Mouse (Mus musculus) limb, embryonic 14.5 days (tissue): ENCODE data around the gene Csnk1d. TPM values are rescaled to one million over a fixed set of nuclear protein-coding genes. Genes with fewer than 3 reads are reported as not detected.

Source experiments
- ATAC-seq: fragments of 200-750 bp; cut with Nextera tagmentation; 2 replicates; pipeline ENCODE4 v1.8.0; 2017; ENCODE audit warnings: low read depth, moderate number of reproducible peaks, moderate TSS enrichment; ENCODE audit not compliant: low FRiP score
- DNase-seq: peaks from one replicate; pipeline ENCODE4 v3.0.0-alpha.2; 2015; ENCODE audit warnings: low spot score
- H3K27ac ChIP-seq: fragments of 300-500 bp; sonication (generic); replicated peaks from 2 replicates; pipeline ENCODE4 v1.5.1; 2014; ENCODE audit warnings: low read depth, mild to moderate bottlenecking, low read length, moderate library complexity, mixed read lengths
- H3K27me3 ChIP-seq: fragments of 300-500 bp; sonication (generic); 2 replicates; pipeline ENCODE4 v1.6.1; 2014; ENCODE audit warnings: low read length, mixed read lengths; ENCODE audit not compliant: control insufficient read depth, insufficient read depth
- H3K36me3 ChIP-seq: fragments of 300-500 bp; sonication (generic); 2 replicates; pipeline ENCODE4 v1.6.1; 2014; ENCODE audit warnings: mild to moderate bottlenecking, low read length, moderate library complexity, mixed read lengths; ENCODE audit not compliant: control insufficient read depth, insufficient read depth
- H3K4me1 ChIP-seq: fragments of 300-500 bp; sonication (generic); 2 replicates; pipeline ENCODE4 v1.6.1; 2014; ENCODE audit warnings: antibody characterized with exemption, low read length, mixed read lengths; ENCODE audit not compliant: control insufficient read depth, insufficient read depth
- H3K4me2 ChIP-seq: fragments of 300-500 bp; sonication (generic); replicated peaks from 2 replicates; pipeline ENCODE4 v1.6.1; 2014; ENCODE audit warnings: low read depth, mild to moderate bottlenecking, low read length, moderate library complexity; ENCODE audit not compliant: severe bottlenecking
- H3K4me3 ChIP-seq: fragments of 300-500 bp; sonication (generic); replicated peaks from 2 replicates; pipeline ENCODE4 v1.5.1; 2014; ENCODE audit warnings: low read length
- H3K9ac ChIP-seq: fragments of 300-500 bp; sonication (generic); 2 replicates; pipeline ENCODE4 v1.6.1; 2014; ENCODE audit warnings: mild to moderate bottlenecking, low read depth, low read length, moderate library complexity; ENCODE audit not compliant: severe bottlenecking
- H3K9me3 ChIP-seq: fragments of 300-500 bp; sonication (generic); 2 replicates; pipeline ENCODE4 v1.6.1; 2016; ENCODE audit warnings: low read length; ENCODE audit not compliant: control insufficient read depth
- POLR2A ChIP-seq: fragments of 200-500 bp; IDR thresholded peaks from 2 replicates; pipeline ENCODE4 v1.8.0; 2012; ENCODE audit warnings: inconsistent platforms, mild to moderate bottlenecking, moderate library complexity, borderline replicate concordance; ENCODE audit not compliant: insufficient read depth, insufficient read length; ENCODE audit errors: extremely low read depth
- WGBS: fragments of 180-500 bp; shearing (Covaris S2); extraction: QIAGEN DNeasy Blood & Tissue Kit; methylation state at CpG from one replicate; pipeline ENCODE4 v1.1.7; 2014; 5-methylcytosine and 5-hydroxymethylcytosine counted together
- polyA plus RNA-seq, 2 experiments: library from polyadenylated mRNA; depleted of rRNA in 1 of 2; stranded (reverse) in 1 of 2; unstranded in 1 of 2; fragments of >200 nt; fragmentation: Nextera tagmentation in 1 of 2; extraction: Ambion mirVana in 1 of 2; gene quantifications; 2 replicates each; pipeline versions ENCODE4 v1.2.1 to v1.2.3; 2012 to 2014

The Csnk1d gene
- polyA plus RNA-seq, 2 experiments = 65.8 to 140 TPM

DNA sequence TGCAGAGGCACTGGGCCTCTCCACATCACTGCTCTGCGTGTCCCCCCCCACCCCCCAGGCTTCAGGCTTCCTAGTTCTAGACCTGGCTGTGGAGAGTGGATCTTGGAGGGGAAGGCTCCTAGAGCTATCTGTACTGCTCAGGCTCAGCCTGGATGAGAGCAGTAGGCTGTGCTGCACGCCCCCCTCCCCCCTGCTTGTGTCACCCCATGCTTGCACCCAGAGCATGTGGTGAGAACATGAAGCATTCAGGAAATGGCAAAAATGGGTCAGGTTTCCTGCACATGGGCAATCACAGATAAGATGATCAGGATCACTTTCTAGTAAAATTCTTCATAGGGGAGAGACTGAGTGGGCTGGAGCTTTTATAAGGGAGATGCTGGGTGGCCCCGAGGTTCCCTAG lies 31.6 kb downstream of the Csnk1d start:
- H3K4me1 ChIP-seq = no peaks in the 10 kb centered on the region
- no peak overlapping the region for H3K4me2 ChIP-seq
- no peak for TF ChIP-seq POLR2A
- 58% methylated on average over 3 of the region's 3 CpGs for WGBS
- ATAC-seq (no peak), DNase-seq (no peak)
- peaks cover 93% of the 10 kb centered on the region for H3K36me3 ChIP-seq
- no peaks in the 10 kb centered on the region for H3K9me3 ChIP-seq
- no peak overlapping the region for H3K4me3 ChIP-seq
- no peak overlapping the region for H3K27ac ChIP-seq
- H3K9ac ChIP-seq = no peak overlapping the region
- H3K27me3 ChIP-seq = no peaks in the 10 kb centered on the region

DNA sequence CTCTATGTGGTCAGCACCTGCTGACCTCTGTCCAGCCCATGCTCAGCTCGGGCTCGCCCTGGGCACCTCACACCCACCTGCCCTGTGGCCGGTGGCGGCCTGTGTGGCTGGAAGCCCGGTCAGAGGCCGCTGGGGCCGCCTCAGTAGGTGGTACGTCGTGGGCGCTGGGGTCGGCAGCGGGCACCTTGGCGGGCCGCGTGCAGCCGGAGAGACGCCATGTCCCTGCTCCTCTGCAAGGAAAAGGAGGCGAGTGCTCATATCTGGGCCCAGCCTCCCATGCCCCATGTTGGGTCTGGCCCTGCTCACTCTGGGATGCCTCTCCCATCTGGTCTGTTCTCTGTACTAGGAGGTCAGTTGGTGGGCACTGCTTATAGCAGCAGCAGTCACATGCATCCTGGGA lies 32.1 kb downstream of the Csnk1d start:
- ATAC-seq (no peak), DNase-seq (no peak)
- Histone ChIP-seq H3K4me3 (no peak overlapping the region), H3K36me3 (peaks cover 88% of the 10 kb centered on the region), H3K9me3 (no peaks in the 10 kb centered on the region), H3K27ac (no peak overlapping the region), H3K27me3 (no peaks in the 10 kb centered on the region), H3K9ac (no peak overlapping the region), H3K4me1 (no peaks in the 10 kb centered on the region), H3K4me2 (no peak overlapping the region)
- no peak for TF ChIP-seq POLR2A
- 89% methylated on average over 15 of the region's 18 CpGs for WGBS

DNA sequence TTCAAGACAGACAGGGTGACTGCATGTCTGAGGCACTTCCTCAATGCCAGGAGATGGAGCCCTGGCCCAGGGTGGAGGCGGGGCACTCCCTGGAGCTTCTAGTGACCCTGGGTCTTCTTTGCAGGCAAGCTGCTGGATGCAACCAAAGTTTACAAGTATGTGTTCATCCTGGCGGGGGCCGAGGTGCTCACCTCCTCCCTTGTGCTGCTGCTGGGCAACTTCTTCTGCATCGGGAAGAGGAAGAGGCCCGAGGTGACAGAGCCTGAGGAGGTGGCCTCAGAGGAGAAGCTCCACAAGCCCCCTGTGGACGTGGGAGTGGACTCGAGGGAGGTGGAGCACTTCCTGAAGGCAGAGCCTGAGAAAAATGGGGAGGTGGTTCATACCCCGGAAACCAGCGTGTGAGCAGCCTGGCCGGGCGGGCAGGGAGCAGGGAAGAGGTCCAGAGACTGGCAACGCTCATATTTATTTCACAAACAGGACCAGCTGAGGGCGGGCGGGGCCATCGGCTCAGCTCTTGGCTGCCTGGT lies 33.3 kb downstream of the Csnk1d start:
- TF ChIP-seq POLR2A = no peak
- no peak overlapping the region for H3K4me2 ChIP-seq
- no peak overlapping the region for H3K9ac ChIP-seq
- H3K36me3 ChIP-seq = peaks cover 75% of the 10 kb centered on the region
- no peak overlapping the region for H3K4me3 ChIP-seq
- no peak for ATAC-seq
- no peaks in the 10 kb centered on the region for H3K27me3 ChIP-seq
- H3K4me1 ChIP-seq = no peaks in the 10 kb centered on the region
- H3K27ac ChIP-seq = no peak overlapping the region
- no peaks in the 10 kb centered on the region for H3K9me3 ChIP-seq
- no peak for DNase-seq
- 74% methylated on average over 14 of the region's 15 CpGs for WGBS

DNA sequence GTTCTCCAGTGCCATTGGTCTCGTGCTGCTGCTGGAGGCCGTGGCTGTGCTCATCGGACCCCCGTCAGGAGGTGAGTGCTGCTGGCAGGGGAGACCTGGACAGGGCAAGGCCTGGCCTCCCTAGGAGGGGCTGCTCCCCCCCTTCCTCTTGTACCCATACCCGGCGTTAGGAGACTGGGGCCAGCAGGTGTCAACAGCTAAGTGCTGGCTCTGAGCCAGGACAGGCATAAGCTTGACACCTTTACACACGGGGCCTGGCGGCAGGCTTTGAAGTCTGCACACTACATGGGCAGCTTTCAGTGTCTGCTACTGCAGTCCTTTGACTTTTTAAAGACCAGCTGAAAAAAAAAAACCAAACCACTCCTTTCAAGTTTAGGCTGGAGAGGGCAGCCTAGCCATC lies 34.1 kb downstream of the Csnk1d start:
- H3K9me3 ChIP-seq = no peaks in the 10 kb centered on the region
- ATAC-seq (no peak), DNase-seq (no peak)
- no peaks in the 10 kb centered on the region; the same call in 1 of the 2 replicates for H3K4me1 ChIP-seq
- no peak overlapping the region for H3K4me3 ChIP-seq
- H3K27me3 ChIP-seq = no peaks in the 10 kb centered on the region
- H3K4me2 ChIP-seq = no peak overlapping the region
- WGBS = 59% methylated on average over 8 of the region's 8 CpGs
- H3K36me3 ChIP-seq = peaks cover 72% of the 10 kb centered on the region
- H3K9ac ChIP-seq = no peak overlapping the region
- H3K27ac ChIP-seq = no peak overlapping the region
- no peak for TF ChIP-seq POLR2A

DNA sequence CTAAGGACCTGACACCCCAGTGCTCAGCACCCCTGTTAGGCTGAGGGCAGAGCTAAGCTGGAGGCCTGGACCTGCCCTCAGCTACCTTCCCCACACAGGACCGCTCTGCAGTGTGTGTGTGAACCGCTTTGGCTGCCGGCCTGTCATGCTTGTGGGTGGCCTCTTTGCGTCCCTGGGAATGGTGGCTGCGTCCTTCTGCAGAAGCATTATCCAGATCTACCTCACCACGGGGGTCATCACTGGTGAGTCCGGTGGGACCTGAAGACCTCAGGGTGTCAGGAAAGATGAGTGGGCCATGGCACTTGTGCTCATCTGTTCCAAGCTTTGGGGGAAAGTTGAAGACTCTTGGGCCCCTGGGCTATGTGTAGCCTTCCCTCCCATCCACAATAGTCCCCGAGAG lies 35.4 kb downstream of the Csnk1d start:
- Histone ChIP-seq H3K4me1 (peaks cover 10% of the 10 kb centered on the region), H3K27ac (no peak overlapping the region), H3K9ac (no peak overlapping the region), H3K4me2 (no peak overlapping the region), H3K9me3 (no peaks in the 10 kb centered on the region), H3K4me3 (no peak overlapping the region), H3K36me3 (peaks cover 61% of the 10 kb centered on the region), H3K27me3 (no peaks in the 10 kb centered on the region)
- ATAC-seq = no peak
- WGBS = 90% methylated on average over 8 of the region's 8 CpGs
- no peak for DNase-seq
- TF ChIP-seq POLR2A = no peak

DNA sequence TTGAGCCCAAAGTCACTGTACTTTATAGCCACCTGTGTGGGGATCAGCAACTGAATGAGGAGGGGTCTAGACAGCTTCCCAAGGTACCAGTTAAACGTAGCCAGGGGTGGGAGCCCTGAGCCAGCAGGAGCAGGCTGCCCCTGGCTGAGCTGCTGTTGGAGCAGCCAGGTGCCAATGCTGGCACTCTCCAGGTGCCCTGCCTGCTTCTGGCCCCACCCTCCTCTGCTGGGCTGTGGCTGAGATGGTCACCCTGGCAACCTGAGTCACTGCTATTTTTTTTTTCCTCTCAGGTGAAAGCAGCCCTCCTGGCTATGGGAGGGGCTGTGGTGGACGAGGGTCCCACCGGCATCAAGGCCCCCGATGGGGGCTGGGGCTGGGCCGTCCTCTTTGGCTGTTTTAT lies 36.2 kb downstream of the Csnk1d start:
- Histone ChIP-seq H3K9me3 (no peaks in the 10 kb centered on the region), H3K4me2 (no peak overlapping the region), H3K9ac (no peak overlapping the region), H3K27ac (no peak overlapping the region), H3K4me3 (no peak overlapping the region), H3K27me3 (no peaks in the 10 kb centered on the region), H3K4me1 (peaks cover 17% of the 10 kb centered on the region), H3K36me3 (peaks cover 56% of the 10 kb centered on the region)
- DNase-seq = no peak
- no peak for ATAC-seq
- 80% methylated on average over 5 of the region's 5 CpGs for WGBS
- TF ChIP-seq POLR2A = no peak
